In the genomic region with DNA sequence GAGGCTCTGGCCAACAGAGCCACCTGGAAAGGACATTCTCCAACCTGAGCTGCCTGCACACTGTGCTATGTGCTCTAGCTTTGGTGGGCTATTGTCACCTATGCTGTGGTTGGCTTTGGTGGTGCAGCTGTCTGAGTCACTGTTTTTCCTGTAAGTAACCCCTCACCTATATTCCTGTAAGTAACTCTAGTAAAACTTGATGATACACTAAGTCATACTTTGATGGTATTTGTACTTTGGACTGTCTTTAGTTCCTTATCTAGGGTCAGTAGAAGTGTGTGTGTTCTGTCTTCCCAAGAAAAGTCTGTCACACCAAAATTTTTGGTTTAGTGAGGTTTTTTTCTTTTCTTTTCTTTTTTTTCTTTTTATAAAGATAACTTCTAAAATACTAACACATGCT, we compare ENCODE assay signal across 21 mouse cellular contexts.
"Had no signal": no experiment of that assay in that cellular context is flagged by ENCODE, and none has a peak within 500 bp of the region (broad histone marks: within the 10 kb centered on the region; RNA-seq: fewer than 3 reads in every experiment).

No protein-coding gene starts in this region.

- H3K9me3 ChIP-seq: heart, embryonic 10.5 days; hindbrain, embryonic 10.5 days; hindbrain, embryonic 12.5 days; limb, embryonic 10.5 days; limb, embryonic 12.5 days had no signal

- H3K36me3 ChIP-seq: heart, embryonic 10.5 days; hindbrain, embryonic 10.5 days; hindbrain, embryonic 12.5 days; limb, embryonic 10.5 days; limb, embryonic 12.5 days; liver, embryonic 12.5 days had no signal

- H3K27ac ChIP-seq: heart, embryonic 10.5 days; hindbrain, embryonic 10.5 days; hindbrain, embryonic 12.5 days; hindbrain, embryonic 14.5 days; hindbrain, postnatal 0 days; left cerebral cortex, adult 2 months; limb, embryonic 10.5 days; limb, embryonic 12.5 days; liver, embryonic 12.5 days; liver, embryonic 14.5 days had no signal

- ATAC-seq: liver, embryonic 12.5 days had no signal

- H3K4me2 ChIP-seq: heart, embryonic 12.5 days; hindbrain, embryonic 12.5 days; hindbrain, embryonic 14.5 days; limb, embryonic 12.5 days; liver, embryonic 12.5 days had no signal

- H3K4me3 ChIP-seq: heart, embryonic 10.5 days; heart, embryonic 12.5 days; hindbrain, embryonic 10.5 days; hindbrain, embryonic 12.5 days; left cerebral cortex, adult 2 months; limb, embryonic 10.5 days; limb, embryonic 12.5 days; liver, embryonic 12.5 days had no signal

- H3K9ac ChIP-seq: forebrain, postnatal 0 days; heart, embryonic 12.5 days; hindbrain, embryonic 12.5 days; hindbrain, embryonic 14.5 days; limb, embryonic 12.5 days; liver, embryonic 12.5 days; liver, embryonic 14.5 days had no signal

- DNase-seq: forebrain, postnatal 0 days; gastrocnemius, postnatal 25 days; heart, adult 18-20 months; heart, postnatal 10 days; heart, postnatal 4 days; kidney, adult 18-20 months; kidney, adult 8-10 months; kidney, postnatal 10 days; kidney, postnatal 25 days; kidney, postnatal 4 days had no signal

- H3K27me3 ChIP-seq: heart, embryonic 12.5 days; hindbrain, embryonic 12.5 days; limb, embryonic 12.5 days; liver, embryonic 12.5 days had no signal
